In genomic region chr7:98119179-98119960, GRCm38 (mm10) we compare ENCODE assay signal across 8 mouse cellular contexts. TPM values are rescaled to one million over a fixed set of nuclear protein-coding genes. Genes with fewer than 3 reads are reported as not detected.
A peak's percentile ranks its signal among the peaks of the same experiment; 100 is the strongest.
DNase-seq lines count a peak whose midpoint lies in the region; ATAC-seq and TF ChIP-seq lines count a peak whose summit lies in the region.

Gene Myo7a (minus strand): TSS chr7:98119524.

- H3K9ac ChIP-seq in heart, postnatal 0 days (replicated peaks; ENCODE audit: low read depth, low read length) = no peak within 1 kb of the TSS
- 0 out of 2 replicates have a peak within 1 kb of the TSS, but pooled peaks have one; percentile 7 for H3K9ac ChIP-seq in midbrain, embryonic 14.5 days (replicated peaks; ENCODE audit: low read length)

- ATAC-seq in megakaryocyte, adult 5-6 weeks (ENCODE audit: poor library complexity, severe bottlenecking) = no peak
- ATAC-seq in heart, postnatal 0 days (ENCODE audit: insufficient read depth, low read depth) = no peak
- ATAC-seq in midbrain, embryonic 14.5 days (ENCODE audit: low FRiP score, low TSS enrichment) = peak; percentile 10; the same call in 1 of the 2 replicates

- no peaks in the 10 kb centered on the region for H3K9me3 ChIP-seq in megakaryocyte, embryonic 14.5 days
- H3K9me3 ChIP-seq in heart, postnatal 0 days (replicated peaks; ENCODE audit: control insufficient read depth, low read length) = no peaks in the 10 kb centered on the region
- H3K9me3 ChIP-seq in midbrain, embryonic 14.5 days (ENCODE audit: control insufficient read depth, low read length) = no peaks in the 10 kb centered on the region

- H3K4me2 ChIP-seq in heart, postnatal 0 days (ENCODE audit: low read depth, low read length) = peak within 1 kb of the TSS; percentile 40; the same call in 1 of the 2 replicates
- H3K4me2 ChIP-seq in midbrain, embryonic 14.5 days (ENCODE audit: low read length) = peak within 1 kb of the TSS; percentile 56

- TF ChIP-seq POLR2A in cortical plate, adult 2 months (IDR thresholded peaks at IDR 0.05; ENCODE audit: extremely low read depth, insufficient read depth, low read length) = no peak

- no peak for TF ChIP-seq EP300 in heart, postnatal 0 days (IDR thresholded peaks at IDR 0.05; ENCODE audit: low read depth)

- TF ChIP-seq CTCF in cortical plate, adult 2 months (IDR thresholded peaks at IDR 0.05; ENCODE audit: extremely low read depth, insufficient read depth, low read length) = no peak
- TF ChIP-seq CTCF in heart, postnatal 0 days (IDR thresholded peaks at IDR 0.05; ENCODE audit: low read depth) = no peak

- H3K36me3 ChIP-seq in megakaryocyte, embryonic 14.5 days (replicated peaks; ENCODE audit: low read length) = peaks cover 29% of the 10 kb centered on the region
- no peaks in the 10 kb centered on the region for H3K36me3 ChIP-seq in heart, postnatal 0 days (replicated peaks; ENCODE audit: control insufficient read depth, insufficient read depth, low read length)
- H3K36me3 ChIP-seq in midbrain, embryonic 14.5 days (ENCODE audit: control insufficient read depth, insufficient read depth, low read length) = no peaks in the 10 kb centered on the region

- H3K4me3 ChIP-seq in megakaryocyte, embryonic 14.5 days (replicated peaks) = peak within 1 kb of the TSS; percentile 89
- H3K4me3 ChIP-seq in cortical plate, adult 2 months (ENCODE audit: insufficient read depth, low read length) = 0 out of 2 replicates have a peak within 1 kb of the TSS, but pooled peaks have one; percentile 1
- H3K4me3 ChIP-seq in heart, postnatal 0 days (ENCODE audit: low read depth, low read length) = no peak within 1 kb of the TSS
- peak within 1 kb of the TSS; percentile 10; the same call in 1 of the 2 replicates for H3K4me3 ChIP-seq in midbrain, embryonic 14.5 days (replicated peaks; ENCODE audit: low read depth, low read length)

- peaks cover 35% of the 10 kb centered on the region for H3K27me3 ChIP-seq in megakaryocyte, embryonic 14.5 days (replicated peaks)
- H3K27me3 ChIP-seq in heart, postnatal 0 days (ENCODE audit: control insufficient read depth, insufficient read depth, low read length) = no peaks in the 10 kb centered on the region
- H3K27me3 ChIP-seq in midbrain, embryonic 14.5 days (ENCODE audit: control insufficient read depth, insufficient read depth, low read length) = no peaks in the 10 kb centered on the region

- 41% methylated on average over 9 of the region's 9 CpGs for WGBS in heart, postnatal 0 days
- 44% methylated on average over 9 of the region's 9 CpGs for WGBS in large intestine, adult 2 months
- WGBS in midbrain, embryonic 14.5 days = 32% methylated on average over 9 of the region's 9 CpGs

- peaks cover 66% of the 10 kb centered on the region for H3K4me1 ChIP-seq in megakaryocyte, embryonic 14.5 days
- H3K4me1 ChIP-seq in cortical plate, adult 2 months (ENCODE audit: control insufficient read depth, insufficient read depth, low read length) = no peaks in the 10 kb centered on the region
- peaks cover 8% of the 10 kb centered on the region; the same call in 1 of the 2 replicates for H3K4me1 ChIP-seq in heart, postnatal 0 days (ENCODE audit: control insufficient read depth, insufficient read depth)
- no peaks in the 10 kb centered on the region for H3K4me1 ChIP-seq in midbrain, embryonic 14.5 days (ENCODE audit: control insufficient read depth, insufficient read depth, low read length)

- H3K27ac ChIP-seq in cortical plate, adult 2 months (ENCODE audit: insufficient read depth, low read length) = no peak within 1 kb of the TSS
- H3K27ac ChIP-seq in heart, postnatal 0 days (ENCODE audit: low read depth) = no peak within 1 kb of the TSS
- H3K27ac ChIP-seq in midbrain, embryonic 14.5 days (replicated peaks; ENCODE audit: low read depth, low read length) = no peak within 1 kb of the TSS

- no peak for DNase-seq in heart, postnatal 0 days (ENCODE audit: low spot score)
- no peak for DNase-seq in large intestine, adult 2 months (ENCODE audit: low read depth, low spot score)
- no peak for DNase-seq in midbrain, embryonic 14.5 days
- no peak for DNase-seq in spleen, adult 18-20 months
- DNase-seq in T-cell, adult 2 months (ENCODE audit: low spot score) = no peak

RNA-seq across cellular contexts. Expression of gene Myo7a, which starts in this region (rescaled TPM):
- 37.5 and 149 TPM in 2 replicates for polyA plus RNA-seq in megakaryocyte, embryonic 14.5 days (2012; ENCODE audit: insufficient read depth, low replicate concordance)
- total RNA-seq in megakaryocyte, adult 5-6 weeks (2015) = 7.3 and 8.4 TPM in 2 replicates
- 12.7 and 13.9 TPM in 2 replicates for total RNA-seq in megakaryocyte, adult 5-6 weeks (2017)
- 20.3 and 23.1 TPM in 2 replicates for polyA plus RNA-seq in cortical plate, adult 2 months (2012; rRNA removed)
- 7.1 and 20.0 TPM in 2 replicates for total RNA-seq in heart, postnatal 0 days (2014; rRNA removed; ENCODE audit: low replicate concordance)
- 3.6 and 3.7 TPM in 2 replicates for polyA plus RNA-seq in heart, postnatal 0 days (2015; fragmentation: Nextera tagmentation; extraction: Ambion mirVana)
- polyA plus RNA-seq in large intestine, adult 2 months (2012; rRNA removed) = 23.0 and 43.6 TPM in 2 replicates
- polyA plus RNA-seq in midbrain, embryonic 14.5 days (2014; fragmentation: Nextera tagmentation; extraction: Ambion mirVana) = 20.3 and 21.0 TPM in 2 replicates
